Mouse (Mus musculus) MEL (cell line): Measurements from ENCODE around the gene Grm1. TPM values are rescaled to one million over a fixed set of nuclear protein-coding genes. Genes with fewer than 3 reads are reported as not detected.

ENCODE experiments used
- DNase-seq: peaks from one replicate; pipeline ENCODE4 v3.0.0; 2011; ENCODE audit warnings: low read depth, low spot score
- H3K27ac ChIP-seq: 2 replicates; pipeline ENCODE4 v1.5.1; 2012; ENCODE audit warnings: low read depth, mild to moderate bottlenecking, control low read depth, low read length, moderate library complexity; ENCODE audit not compliant: control insufficient read depth
- H3K27me3 ChIP-seq, 2 experiments: fragments of 150-350 bp in 1 of 2; sonication (generic) in 1 of 2; 2 replicates each; pipeline ENCODE4 v1.6.1; 2012; ENCODE audit warnings: low read length in 2 of 2, mild to moderate bottlenecking in 2 of 2, improper control_type of control experiment in 1 of 2, moderate library complexity in 1 of 2; ENCODE audit not compliant: insufficient read depth in 2 of 2, control insufficient read depth in 1 of 2
- H3K36me3 ChIP-seq, 2 experiments: 2 replicates each; pipeline ENCODE4 v1.6.1; 2012 to 2014; ENCODE audit warnings: low read length in 2 of 2, improper control_type of control experiment in 1 of 2, inconsistent platforms in 1 of 2, mild to moderate bottlenecking in 1 of 2; ENCODE audit not compliant: insufficient read depth in 2 of 2, control insufficient read depth in 1 of 2
- H3K4me1 ChIP-seq, 2 experiments: fragments of 150-350 bp in 1 of 2; sonication (generic) in 1 of 2; 2 replicates each; pipeline ENCODE4 v1.6.1; 2012; ENCODE audit warnings: low read length in 2 of 2, improper control_type of control experiment in 1 of 2, mild to moderate bottlenecking in 1 of 2; ENCODE audit not compliant: insufficient read depth in 2 of 2, control insufficient read depth in 1 of 2
- H3K4me3 ChIP-seq, 2 experiments: fragments of 150-350 bp in 1 of 2; sonication (generic) in 1 of 2; 2 replicates each; pipeline ENCODE4 v1.5.1; 2012; ENCODE audit warnings: low read depth in 2 of 2, low read length in 2 of 2, mild to moderate bottlenecking in 2 of 2, moderate library complexity in 2 of 2, control low read depth in 1 of 2, improper control_type of control experiment in 1 of 2; ENCODE audit not compliant: control insufficient read depth in 1 of 2, insufficient read depth in 1 of 2
- H3K79me2 ChIP-seq: 2 replicates; pipeline ENCODE4 v1.6.1; 2012; ENCODE audit warnings: mild to moderate bottlenecking, low read length, moderate library complexity; ENCODE audit not compliant: control insufficient read depth, poor library complexity, insufficient read depth
- H3K9ac ChIP-seq: 2 replicates; pipeline ENCODE4 v1.6.1; 2012; ENCODE audit warnings: low read depth, mild to moderate bottlenecking, control low read depth, low read length, moderate library complexity; ENCODE audit not compliant: control insufficient read depth, poor library complexity, severe bottlenecking
- H3K9me3 ChIP-seq: fragments of 150-350 bp; sonication (generic); replicated peaks from 2 replicates; pipeline ENCODE4 v1.6.1; 2012; ENCODE audit warnings: mild to moderate bottlenecking, low read length, improper control_type of control experiment, moderate library complexity; ENCODE audit not compliant: insufficient read depth
- BHLHE40 ChIP-seq: IDR thresholded peaks from 2 replicates; pipeline ENCODE4 v1.6.1; 2012; ENCODE audit warnings: low read depth, mild to moderate bottlenecking, inconsistent platforms, low read length, improper control_type of control experiment, borderline replicate concordance
- CHD2 ChIP-seq: IDR thresholded peaks from 2 replicates; pipeline ENCODE4 v1.6.1; 2011; ENCODE audit warnings: low read length, improper control_type of control experiment
- CTCF ChIP-seq, 3 experiments: IDR thresholded peaks in 2 of 3; conservative IDR thresholded peaks in 1 of 3; 2 replicates each; pipeline ENCODE4 v1.5.1; 2011 to 2012; ENCODE audit warnings: low read length in 3 of 3, low read depth in 2 of 3, mild to moderate bottlenecking in 2 of 3, improper control_type of control experiment in 1 of 3, inconsistent platforms in 1 of 3, mixed read lengths in 1 of 3, moderate library complexity in 1 of 3; ENCODE audit not compliant: control insufficient read depth in 1 of 3, insufficient read depth in 1 of 3, poor library complexity in 1 of 3, severe bottlenecking in 1 of 3
- E2F4 ChIP-seq: IDR thresholded peaks from 2 replicates; pipeline ENCODE4 v1.6.1; 2011; ENCODE audit warnings: low read depth, low read length, improper control_type of control experiment, borderline replicate concordance
- ETS1 ChIP-seq: IDR thresholded peaks from 2 replicates; pipeline ENCODE4 v1.6.1; 2012; ENCODE audit warnings: low read depth, mild to moderate bottlenecking, inconsistent platforms, low read length, improper control_type of control experiment, moderate library complexity
- HCFC1 ChIP-seq: IDR thresholded peaks from 2 replicates; pipeline ENCODE4 v1.6.1; 2012; ENCODE audit warnings: low read depth, mild to moderate bottlenecking, inconsistent platforms, low read length, improper control_type of control experiment, moderate library complexity
- JUND ChIP-seq: IDR thresholded peaks from 2 replicates; pipeline ENCODE4 v1.6.1; 2011; ENCODE audit warnings: low read depth, mild to moderate bottlenecking, improper control_type of control experiment, low read length
- MAFK ChIP-seq: IDR thresholded peaks from 2 replicates; pipeline ENCODE4 v1.6.1; 2011; ENCODE audit warnings: low read depth, mild to moderate bottlenecking, low read length, improper control_type of control experiment, borderline replicate concordance
- MAZ ChIP-seq: IDR thresholded peaks from 2 replicates; pipeline ENCODE4 v1.6.1; 2012; ENCODE audit warnings: low read depth, mild to moderate bottlenecking, inconsistent platforms, low read length, improper control_type of control experiment
- MXI1 ChIP-seq: IDR thresholded peaks from 2 replicates; pipeline ENCODE4 v1.6.1; 2011; ENCODE audit warnings: mild to moderate bottlenecking, low read depth, low read length, improper control_type of control experiment
- MYC ChIP-seq: IDR thresholded peaks from 2 replicates; pipeline ENCODE4 v1.6.1; 2011; ENCODE audit warnings: low read depth, mild to moderate bottlenecking, low read length, improper control_type of control experiment, moderate library complexity
- NELFE ChIP-seq: IDR thresholded peaks from 2 replicates; pipeline ENCODE4 v1.6.1; 2011; ENCODE audit warnings: low read depth, low read length, improper control_type of control experiment
- NRF1 ChIP-seq: IDR thresholded peaks from 2 replicates; pipeline ENCODE4 v1.6.1; 2014; ENCODE audit warnings: low read depth, mild to moderate bottlenecking, inconsistent platforms, low read length, improper control_type of control experiment, moderate library complexity; ENCODE audit not compliant: poor library complexity, insufficient read depth, severe bottlenecking
- POLR2AphosphoS5 ChIP-seq: IDR thresholded peaks from 2 replicates; pipeline ENCODE4 v1.6.1; 2012; ENCODE audit warnings: low read depth, borderline replicate concordance, mild to moderate bottlenecking, inconsistent platforms, low read length, moderate library complexity, mixed read lengths
- RAD21 ChIP-seq: IDR thresholded peaks from 2 replicates; pipeline ENCODE4 v1.6.1; 2011; ENCODE audit warnings: mild to moderate bottlenecking, low read depth, low read length, improper control_type of control experiment
- SMC3 ChIP-seq: IDR thresholded peaks from 2 replicates; pipeline ENCODE4 v1.6.1; 2011; ENCODE audit warnings: low read depth, low read length, improper control_type of control experiment
- USF1 ChIP-seq: IDR thresholded peaks from 2 replicates; pipeline ENCODE4 v1.6.1; 2014; ENCODE audit warnings: low read depth, mild to moderate bottlenecking, inconsistent platforms, low read length, improper control_type of control experiment, moderate library complexity
- USF2 ChIP-seq, 2 experiments: IDR thresholded peaks; 2 replicates each; pipeline ENCODE4 v1.6.1; 2011 to 2012; ENCODE audit warnings: improper control_type of control experiment in 2 of 2, low read length in 2 of 2, borderline replicate concordance in 1 of 2, inconsistent platforms in 1 of 2, low read depth in 1 of 2, mild to moderate bottlenecking in 1 of 2; ENCODE audit not compliant: insufficient read depth in 1 of 2
- ZMIZ1 ChIP-seq: IDR thresholded peaks from 2 replicates; pipeline ENCODE4 v1.6.1; 2012; ENCODE audit warnings: low read depth, mild to moderate bottlenecking, inconsistent platforms, low read length, improper control_type of control experiment, moderate library complexity
- polyA plus RNA-seq, 2 experiments: library from polyadenylated mRNA; stranded (reverse) in 1 of 2; unstranded in 1 of 2; fragments of >175 nt in 1 of 2; fragments of >200 nt in 1 of 2; gene quantifications; 2 replicates each; pipeline versions ENCODE4 v1.2.1 to v1.2.4; 2012; ENCODE audit warnings: low replicate concordance in 2 of 2, low read depth in 1 of 2; ENCODE audit not compliant: insufficient read length in 2 of 2, insufficient read depth in 1 of 2, missing spikeins in 1 of 2
- total RNA-seq: library from RNA; depleted of rRNA; stranded (reverse); fragments of 300-350 nt; gene quantifications from 2 replicates; pipeline ENCODE4 v1.2.3, GENCODE M21; 2012

Grm1 gene
- total and polyA plus RNA-seq, 3 experiments: not detected

DNA sequence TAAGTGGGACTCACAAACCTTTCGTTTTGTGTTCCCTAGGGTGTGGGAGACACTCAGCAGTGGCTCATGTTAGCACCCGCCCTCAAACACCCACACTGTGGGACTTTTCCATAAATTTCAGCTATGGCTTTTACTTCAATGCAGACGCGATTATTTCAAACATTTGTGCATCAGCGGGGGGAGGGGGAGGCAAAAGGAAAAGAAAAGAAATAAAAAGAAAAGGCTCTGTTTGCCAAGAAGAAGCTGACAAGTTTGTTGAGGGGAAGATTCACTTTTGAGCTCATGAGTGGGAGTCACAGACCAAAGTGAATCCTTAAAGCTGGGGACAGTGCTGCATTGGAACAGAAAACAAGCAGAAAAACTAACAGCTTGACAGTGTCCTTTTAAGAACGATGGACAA is 384.7 kb downstream of the Grm1 start:
- Histone ChIP-seq H3K79me2 (no peaks in the 10 kb centered on the region), H3K4me3 (no peak overlapping the region), H3K27ac (no peak overlapping the region), H3K9ac (no peak overlapping the region), H3K4me1 (no peaks in the 10 kb centered on the region)
- no peak for DNase-seq
- TF ChIP-seq MYC: no peak
- no peak for TF ChIP-seq E2F4
- no peak for TF ChIP-seq USF1
- TF ChIP-seq RAD21: no peak
- no peak for TF ChIP-seq POLR2AphosphoS5
- TF ChIP-seq MXI1: no peak
- no peak for TF ChIP-seq ZMIZ1
- no peak for TF ChIP-seq HCFC1
- TF ChIP-seq, all 39 proteins: peak for 0
- H3K9me3 ChIP-seq: no peaks in the 10 kb centered on the region
- H3K27me3 ChIP-seq: no peaks in the 10 kb centered on the region
- no peaks in the 10 kb centered on the region for H3K36me3 ChIP-seq

DNA sequence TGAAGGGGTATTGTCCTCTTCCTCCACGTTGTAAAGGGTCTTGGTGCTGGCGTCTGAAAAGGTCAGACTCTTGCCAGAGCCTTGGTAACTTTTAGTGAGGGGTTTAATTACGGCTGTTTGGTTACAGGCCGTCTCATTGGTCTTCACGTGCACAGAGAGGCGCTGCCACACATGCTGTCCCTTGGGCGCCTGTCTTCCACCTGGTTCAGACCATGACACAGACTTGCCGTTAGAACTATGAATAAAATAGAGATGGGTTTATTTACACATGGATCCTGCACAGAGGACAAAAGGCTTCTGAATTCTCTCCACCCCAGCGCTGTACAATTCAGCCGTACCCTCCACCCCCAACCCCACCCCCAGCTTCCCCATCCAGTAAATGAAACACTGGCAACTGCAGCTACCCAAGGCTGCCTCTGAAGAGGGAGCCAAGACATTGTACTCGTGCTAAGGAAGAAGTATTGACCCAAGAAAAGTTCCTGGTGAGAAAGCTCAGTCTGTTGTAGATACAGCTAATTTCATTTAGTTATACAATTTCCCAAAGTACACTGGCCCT is 392.4 kb downstream of the Grm1 start:
- Histone ChIP-seq H3K79me2 (no peaks in the 10 kb centered on the region), H3K36me3 (no peaks in the 10 kb centered on the region), H3K27me3 (no peaks in the 10 kb centered on the region), H3K9me3 (no peaks in the 10 kb centered on the region), H3K9ac (no peak overlapping the region), H3K4me3 (no peak overlapping the region), H3K27ac (no peak overlapping the region), H3K4me1 (no peaks in the 10 kb centered on the region)
- TF ChIP-seq MYC (no peak), MAFK (no peak), NELFE (no peak), CHD2 (no peak), BHLHE40 (no peak), NRF1 (no peak), MAZ (no peak), MXI1 (no peak), POLR2AphosphoS5 (no peak), ETS1 (no peak), JUND (no peak), USF2 (IDR thresholded peaks at IDR 0.05; ENCODE audit: borderline replicate concordance in 1 of 2, insufficient read depth in 1 of 2, low read depth in 1 of 2, low read length in 2 of 2) (no peak), CTCF (IDR thresholded peaks at IDR 0.05 in 2 of 3, conservative IDR thresholded peaks at IDR 0.05 in 1 of 3; ENCODE audit: control insufficient read depth in 1 of 3, insufficient read depth in 1 of 3, low read depth in 2 of 3, low read length in 3 of 3, poor library complexity in 1 of 3, severe bottlenecking in 1 of 3) (no peak), SMC3 (no peak)
- no peak for DNase-seq
